Mouse (Mus musculus) effector memory CD4-positive, alpha-beta T cell, adult 7 months (primary cell): Measurements from ENCODE around the gene Zfp689. TPM values are rescaled to one million over a fixed set of nuclear protein-coding genes. Genes with fewer than 3 reads are reported as not detected.

Experiments
- polyA plus RNA-seq: library from polyadenylated mRNA; unstranded; fragments of 100-300 nt; shearing (Covaris generic); gene quantifications from one replicate; pipeline ENCODE4 v1.2.1, GENCODE M21; 2017

Gene Zfp689
- 7.4 TPM for polyA plus RNA-seq

GRCm38 (mm10) chr7:127448521-127449300, at the start of gene Zfp689:
Zfp689 (minus strand) TSS chr7:127449158.

GRCm38 (mm10) chr7:127478635-127479317, 29.8 kb upstream of the Zfp689 start, which contains the start of gene Fbrs:
Fbrs (plus strand) TSS chr7:127479199.

GRCm38 (mm10) chr7:127459311-127459710, 10.4 kb upstream of the Zfp689 start, which contains the start of gene Prr14:
Prr14 (plus strand) TSS chr7:127459611.

GRCm38 (mm10) chr7:127421388-127422191, 27.4 kb downstream of the Zfp689 start, which contains the start of gene Zfp688:
Zfp688 (minus strand) TSS chr7:127422068.

GRCm38 (mm10) chr7:127406002-127406987, 42.7 kb downstream of the Zfp689 start, which contains the start of gene Zfp764:
Zfp764 (minus strand) TSS chr7:127406822.

GRCm38 (mm10) chr7:127393157-127393943, 55.6 kb downstream of the Zfp689 start, which contains the start of gene E430018J23Rik:
E430018J23Rik (minus strand) TSS chr7:127393629.

Other genes starting within 250 kb of the Zfp689 start
- 63.5 TPM for gene Tbc1d10b, start 240.7 kb downstream of the Zfp689 start, polyA plus RNA-seq
- 13.0 TPM for gene Mylpf, start 240.3 kb downstream of the Zfp689 start, polyA plus RNA-seq
- 6.8 TPM for gene Zfp553, start 216.1 kb downstream of the Zfp689 start, polyA plus RNA-seq
- 491 TPM for gene Sept1, start 216.0 kb downstream of the Zfp689 start, polyA plus RNA-seq
- gene Zfp771, start 204.9 kb downstream of the Zfp689 start, polyA plus RNA-seq, result 5.0 TPM
- gene Dctpp1, start 188.4 kb downstream of the Zfp689 start, polyA plus RNA-seq, result 18.2 TPM
- 31.4 TPM for gene Sephs2, start 175.1 kb downstream of the Zfp689 start, polyA plus RNA-seq
- 375 TPM for gene Itgal, start 152.9 kb downstream of the Zfp689 start, polyA plus RNA-seq
- gene Zfp768, start 103.6 kb downstream of the Zfp689 start, polyA plus RNA-seq, result 0.27 TPM
- gene Zfp747, start 73.1 kb downstream of the Zfp689 start, polyA plus RNA-seq, result 21.0 TPM
- gene 9130019O22Rik, start 62.0 kb downstream of the Zfp689 start, polyA plus RNA-seq, result 7.3 TPM
- gene E430018J23Rik, start 55.5 kb downstream of the Zfp689 start, polyA plus RNA-seq, result 4.4 TPM
- gene Zfp764, start 42.3 kb downstream of the Zfp689 start, polyA plus RNA-seq, result 13.3 TPM
- 24.7 TPM for gene Zfp688, start 27.1 kb downstream of the Zfp689 start, polyA plus RNA-seq
- 138 TPM for gene Prr14, start 10.5 kb upstream of the Zfp689 start, polyA plus RNA-seq
- gene Fbrs, start 30.0 kb upstream of the Zfp689 start, polyA plus RNA-seq, result 11.9 TPM
- 78.0 TPM for gene Srcap, start 62.8 kb upstream of the Zfp689 start, polyA plus RNA-seq
- gene Gm42715, start 70.4 kb upstream of the Zfp689 start, polyA plus RNA-seq, result 6.4 TPM
- gene Tmem265, start 112.2 kb upstream of the Zfp689 start, polyA plus RNA-seq, result 3.5 TPM
- 76.0 TPM for gene Phkg2, start 124.2 kb upstream of the Zfp689 start, polyA plus RNA-seq
- gene Ccdc189, start 139.4 kb upstream of the Zfp689 start, polyA plus RNA-seq, result not detected
- 105 TPM for gene Rnf40, start 139.6 kb upstream of the Zfp689 start, polyA plus RNA-seq
- gene Zfp629, start 166.6 kb upstream of the Zfp689 start, polyA plus RNA-seq, result 0.30 TPM